ENCODE assay signal across 8 mouse cellular contexts in genomic region chr5:43517313-43517712, GRCm38 (mm10). TPM values are rescaled to one million over a fixed set of nuclear protein-coding genes. Genes with fewer than 3 reads are reported as not detected.
DNase-seq lines count a peak whose midpoint lies in the region; ATAC-seq and TF ChIP-seq lines count a peak whose summit lies in the region.
"Had no signal": no experiment of that assay in that cellular context is flagged by ENCODE, and none has a peak within 500 bp of the region (broad histone marks: within the 10 kb centered on the region; RNA-seq: fewer than 3 reads in every experiment).

No protein-coding gene starts in this region.

- no peaks in the 10 kb centered on the region for H3K36me3 ChIP-seq in embryonic facial prominence, embryonic 14.5 days (ENCODE audit: control insufficient read depth, insufficient read depth, low read length)
- H3K36me3 ChIP-seq in lung, postnatal 0 days (ENCODE audit: insufficient read depth, low read length): no peaks in the 10 kb centered on the region
- H3K36me3 ChIP-seq in thymus, adult 2 months (ENCODE audit: control insufficient read depth, insufficient read depth, low read length): no peaks in the 10 kb centered on the region

- no peaks in the 10 kb centered on the region; the same call in 1 of the 2 replicates for H3K4me1 ChIP-seq in embryonic facial prominence, embryonic 14.5 days (ENCODE audit: control insufficient read depth, insufficient read depth, low read length)
- no peaks in the 10 kb centered on the region; the same call in 1 of the 2 replicates for H3K4me1 ChIP-seq in lung, postnatal 0 days (ENCODE audit: insufficient read depth, low read depth, low read length)
- no peaks in the 10 kb centered on the region for H3K4me1 ChIP-seq in thymus, adult 2 months (replicated peaks; ENCODE audit: control insufficient read depth, insufficient read depth, low read length)

- no peak for TF ChIP-seq EP300 in lung, postnatal 0 days (IDR thresholded peaks at IDR 0.05)

- no peak for TF ChIP-seq POLR2A in thymus, adult 2 months (IDR thresholded peaks at IDR 0.05; ENCODE audit: control insufficient read depth, extremely low read depth, insufficient read depth, low read length, poor library complexity)

- WGBS in embryonic facial prominence, embryonic 14.5 days: 78% methylated on average over 13 of the region's 13 CpGs
- 58% methylated on average over 13 of the region's 13 CpGs for WGBS in lung, postnatal 0 days
- 83% methylated on average over 13 of the region's 13 CpGs for WGBS in thymus, adult 2 months

- peak overlapping the region; percentile 48 for H3K27ac ChIP-seq in embryonic facial prominence, embryonic 14.5 days (replicated peaks; ENCODE audit: low read depth, low read length)
- peak overlapping the region; percentile 48 for H3K27ac ChIP-seq in lung, postnatal 0 days (ENCODE audit: low read length)
- no peak overlapping the region for H3K27ac ChIP-seq in thymus, adult 2 months (ENCODE audit: control insufficient read depth, insufficient read depth, low read length)
- H3K27ac ChIP-seq: macrophage had no signal

- H3K9ac ChIP-seq in embryonic facial prominence, embryonic 14.5 days (ENCODE audit: low read depth, low read length): peak overlapping the region; percentile 47; the same call in 1 of the 2 replicates
- peak overlapping the region; percentile 9; the same call in 1 of the 2 replicates for H3K9ac ChIP-seq in lung, postnatal 0 days (replicated peaks; ENCODE audit: low read depth)

- peak overlapping the region; percentile 34 for H3K4me3 ChIP-seq in embryonic facial prominence, embryonic 14.5 days (ENCODE audit: low read depth, low read length)
- H3K4me3 ChIP-seq in lung, postnatal 0 days (ENCODE audit: low read depth, low read length): peak overlapping the region; percentile 28
- no peak overlapping the region for H3K4me3 ChIP-seq in thymus, adult 2 months (ENCODE audit: control insufficient read depth, insufficient read depth, low read length)

- peak overlapping the region; percentile 50 for H3K4me2 ChIP-seq in embryonic facial prominence, embryonic 14.5 days (ENCODE audit: low read depth, low read length)
- peak overlapping the region; percentile 49 for H3K4me2 ChIP-seq in lung, postnatal 0 days (replicated peaks; ENCODE audit: low read depth, low read length)

- intact Hi-C loops in heart, postnatal 10 days (cut with DNase I): no loop called here

- DNase-seq in embryonic facial prominence, embryonic 14.5 days (ENCODE audit: low spot score): no peak
- peak; percentile 7 to 32 for DNase-seq in gastrocnemius, adult 8-10 months (ENCODE audit: low spot score in 2 of 2)
- peak; percentile 69 to 73 for DNase-seq in heart, postnatal 10 days
- peak; percentile 58 for DNase-seq in lung, postnatal 0 days (ENCODE audit: low spot score)
- no peak for DNase-seq in thymus, adult 2 months
- no peak for DNase-seq in cerebellum, adult 18-20 months
- no peak for DNase-seq in frontal cortex, adult 2 months (ENCODE audit: extremely low spot score in 1 of 2, low spot score in 1 of 2)

- ATAC-seq in embryonic facial prominence, embryonic 14.5 days (ENCODE audit: low read depth): peak; percentile 55; the same call in 1 of the 2 replicates
- peak; percentile 80 for ATAC-seq in lung, postnatal 0 days

- TF ChIP-seq CTCF in lung, postnatal 0 days (IDR thresholded peaks at IDR 0.05): no peak
- no peak for TF ChIP-seq CTCF in thymus, adult 2 months (IDR thresholded peaks at IDR 0.05; ENCODE audit: borderline replicate concordance, control insufficient read depth, extremely low read depth, insufficient read depth, low read length, poor library complexity)

- no peaks in the 10 kb centered on the region for H3K27me3 ChIP-seq in embryonic facial prominence, embryonic 14.5 days (replicated peaks; ENCODE audit: control insufficient read depth, insufficient read depth, low read length)
- no peaks in the 10 kb centered on the region for H3K27me3 ChIP-seq in lung, postnatal 0 days (replicated peaks; ENCODE audit: insufficient read depth, low read length)
- no peaks in the 10 kb centered on the region for H3K27me3 ChIP-seq in thymus, adult 2 months (ENCODE audit: control insufficient read depth, insufficient read depth, low read length)

- no peaks in the 10 kb centered on the region for H3K9me3 ChIP-seq in embryonic facial prominence, embryonic 14.5 days (ENCODE audit: control insufficient read depth, low read length)
- no peaks in the 10 kb centered on the region for H3K9me3 ChIP-seq in lung, postnatal 0 days (ENCODE audit: low read length)

RNA-seq across cellular contexts. Expression of gene C1qtnf7, which starts 2.0 kb away (rescaled TPM):
- 19.7 and 20.1 TPM in 2 replicates for polyA plus RNA-seq in embryonic facial prominence, embryonic 14.5 days (2014; fragmentation: Nextera tagmentation; extraction: Ambion mirVana)
- total RNA-seq in gastrocnemius, adult 8-10 months (2022): under 1 TPM; 0.34 to 0.72 (median 0.47) TPM
- 10 to 100 TPM; 13.2 to 13.9 TPM for total RNA-seq in heart, postnatal 10 days (2021)
- polyA plus RNA-seq in lung, postnatal 0 days (2015; fragmentation: Nextera tagmentation; extraction: Ambion mirVana): 35.8 and 37.2 TPM in 2 replicates
- polyA plus RNA-seq in thymus, adult 2 months (2012; rRNA removed): 0.42 and 0.96 TPM in 2 replicates
- polyA plus RNA-seq in frontal cortex, adult 2 months (2012; rRNA removed): 0.95 and 1.5 TPM in 2 replicates
- polyA plus RNA-seq: macrophage had no signal

Comparison
In these comparisons a context has a peak if more than half of its experiments do, and no peak if none do; other contexts are left out.
1. DNase-seq: peak in gastrocnemius, adult 8-10 months (2 of 2), heart, postnatal 10 days (2 of 2) and lung, postnatal 0 days (single experiment); none in embryonic facial prominence, embryonic 14.5 days (single experiment), thymus, adult 2 months (single experiment), cerebellum, adult 18-20 months (0 of 2) and frontal cortex, adult 2 months (0 of 2).